Mouse (Mus musculus) layer of hippocampus, adult 9-11 months (tissue): ENCODE data around the gene Gm20388.

Source experiments
- DNase-seq: peaks from one replicate; pipeline ENCODE4 v3.0.0; 2022

Gm20388 gene

GRCm38 (mm10) chr8:122816965-122817364 lies 2906.3 kb downstream of the Gm20388 start:
- no peak for DNase-seq

DNA sequence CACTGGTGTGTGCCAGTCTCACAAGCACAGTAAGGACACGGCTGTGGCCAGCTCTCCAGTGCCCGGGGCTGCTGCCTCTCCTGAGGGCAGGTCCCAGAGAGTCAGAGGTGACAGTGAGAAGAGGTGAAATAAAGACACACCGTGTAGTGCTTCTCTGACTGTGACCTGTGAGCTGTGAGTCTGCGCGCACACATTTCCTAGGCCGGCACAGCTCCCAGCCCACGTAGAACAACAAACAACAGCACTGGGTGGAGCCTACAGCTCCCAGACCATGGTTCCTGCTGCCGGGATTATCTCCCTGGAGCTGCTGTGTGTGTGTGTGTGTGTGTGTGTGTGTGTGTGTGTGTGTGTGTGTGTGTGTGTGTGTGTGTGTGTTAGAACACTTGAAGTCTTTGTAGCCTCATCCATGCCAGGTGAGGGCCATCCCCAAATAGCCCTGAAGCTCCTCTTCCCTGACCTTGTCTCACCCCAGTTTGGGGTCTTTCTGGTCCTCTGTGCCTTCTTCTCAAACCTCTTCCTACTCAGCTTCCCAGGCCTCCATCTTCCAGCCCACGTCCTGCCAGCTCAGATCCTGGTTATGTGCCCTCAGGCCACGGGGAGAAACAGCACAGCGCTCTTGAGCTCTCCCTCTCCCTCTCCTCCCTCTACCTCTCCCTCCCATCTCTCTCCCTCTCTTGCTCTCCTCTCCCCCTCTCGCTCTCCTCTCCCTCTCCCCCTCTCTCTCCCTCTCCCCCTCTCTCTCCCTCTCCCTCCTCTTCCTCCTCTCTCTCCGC lies 2907.3 kb downstream of the Gm20388 start:
- DNase-seq, result no peak

- DNase-seq, result no peak
Observed at GRCm38 (mm10) chr8:122819776-122820175, 2909.1 kb downstream of the Gm20388 start.

DNA sequence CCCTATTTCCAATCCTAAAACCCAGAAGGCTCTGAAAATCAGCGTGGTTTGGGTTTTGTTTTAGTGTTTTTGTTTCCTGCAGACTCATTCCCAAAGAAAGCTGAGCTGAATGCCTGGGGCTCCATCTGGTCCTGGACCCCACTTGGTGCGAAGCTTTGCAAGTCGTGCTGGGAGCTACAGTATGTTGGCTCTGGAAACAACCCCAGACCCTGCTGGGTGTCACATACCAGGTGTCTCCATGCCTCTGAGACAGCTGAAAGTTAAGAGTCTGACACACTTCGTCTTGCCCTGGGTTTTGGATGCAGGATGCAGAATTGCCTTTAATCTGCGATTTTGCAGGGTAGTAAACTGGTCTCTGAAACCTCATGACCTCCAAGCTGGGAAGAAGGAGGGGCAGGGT lies 2913.9 kb downstream of the Gm20388 start:
- no peak for DNase-seq

- DNase-seq, result no peak
Observed at GRCm38 (mm10) chr8:122824986-122825385, 2914.3 kb downstream of the Gm20388 start.

GRCm38 (mm10) chr8:122825408-122825807 lies 2914.8 kb downstream of the Gm20388 start:
- no peak for DNase-seq

GRCm38 (mm10) chr8:122829396-122829795 lies 2918.8 kb downstream of the Gm20388 start:
- DNase-seq, result no peak

GRCm38 (mm10) chr8:122830349-122831061 lies 2919.9 kb downstream of the Gm20388 start:
- DNase-seq, result peak; percentile 81

DNA sequence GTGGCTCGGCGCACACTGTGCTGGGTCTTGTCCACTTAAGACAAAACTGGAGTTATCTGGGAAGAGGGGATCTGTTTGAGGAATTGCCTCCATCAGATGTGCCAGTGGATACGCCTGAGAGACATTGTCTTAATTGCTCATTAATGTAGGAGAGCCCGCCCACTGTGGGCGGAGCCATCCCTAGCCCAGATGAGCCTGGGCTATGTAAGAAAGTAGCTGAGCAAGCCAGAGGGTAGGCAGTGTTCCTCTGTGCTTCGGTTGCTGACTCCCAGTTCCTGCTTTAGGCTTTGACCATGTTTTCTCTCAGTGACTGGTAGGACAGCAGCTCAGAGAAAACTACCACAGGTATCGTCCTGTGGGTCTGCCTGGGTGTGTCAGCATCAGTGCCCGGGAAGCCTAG lies 2923.8 kb downstream of the Gm20388 start:
- no peak for DNase-seq

GRCm38 (mm10) chr8:122834971-122835370 lies 2924.3 kb downstream of the Gm20388 start:
- peak; percentile 56 for DNase-seq

- DNase-seq, result no peak
Observed at GRCm38 (mm10) chr8:122836199-122836598, 2925.6 kb downstream of the Gm20388 start.

GRCm38 (mm10) chr8:122836696-122837095 lies 2926.1 kb downstream of the Gm20388 start:
- no peak for DNase-seq

DNA sequence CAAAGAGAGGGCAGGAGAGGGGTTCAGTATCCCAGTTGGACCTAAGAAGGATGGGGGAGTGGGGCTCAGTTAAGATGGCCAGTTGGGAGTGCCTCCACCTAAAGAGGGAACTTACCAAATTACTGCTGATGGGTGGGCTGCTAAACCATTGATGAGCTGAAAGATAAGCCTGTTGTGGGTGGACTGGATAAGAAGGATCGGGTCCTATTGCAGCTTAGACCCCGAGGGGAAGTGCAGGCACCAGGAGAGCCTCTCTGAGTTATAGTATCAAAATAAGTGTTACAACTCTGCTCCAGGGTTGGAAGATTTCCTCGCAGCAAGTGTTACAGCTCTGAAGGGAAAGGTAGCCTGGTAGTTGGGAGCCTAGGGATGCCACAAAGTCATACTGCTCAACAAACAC lies 2933.5 kb downstream of the Gm20388 start:
- DNase-seq, result no peak

GRCm38 (mm10) chr8:122845662-122846061 lies 2935.0 kb downstream of the Gm20388 start:
- DNase-seq, result no peak

GRCm38 (mm10) chr8:122847829-122848561 lies 2937.4 kb downstream of the Gm20388 start, which contains the start of gene Cdh15:
Cdh15 (plus strand) TSS chr8:122847966.
- peak; percentile 42 for DNase-seq

GRCm38 (mm10) chr8:122849152-122849910 lies 2938.7 kb downstream of the Gm20388 start:
- DNase-seq, result no peak

DNA sequence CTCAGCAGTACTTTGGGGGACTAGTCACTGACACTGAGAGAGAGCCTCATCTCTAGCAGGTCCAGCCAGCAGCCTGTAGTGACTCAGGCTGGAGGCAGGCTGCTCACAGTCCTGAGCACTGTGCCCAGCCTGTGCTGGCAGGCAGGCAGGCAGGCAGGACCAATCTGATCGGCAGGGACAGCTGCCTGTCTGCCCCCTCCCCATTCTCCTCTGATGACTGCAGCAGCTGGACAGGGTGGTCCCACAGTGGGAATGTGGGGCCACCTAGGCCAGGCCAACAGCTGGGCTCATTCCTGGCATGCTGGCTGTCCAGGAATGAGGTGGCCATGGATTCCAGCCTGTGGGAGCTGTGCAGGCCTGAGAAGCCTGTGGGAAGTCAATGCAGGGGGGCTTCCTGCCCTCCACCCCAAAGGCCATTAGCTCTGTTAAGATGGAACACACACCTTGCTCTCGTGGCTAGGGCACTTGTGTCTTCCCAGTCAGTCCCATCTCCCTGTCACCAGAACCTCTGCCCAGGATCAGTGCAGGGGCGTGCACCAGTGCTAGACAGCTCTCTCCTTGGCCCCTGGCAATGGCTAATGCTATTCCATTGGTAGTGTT lies 2940.1 kb downstream of the Gm20388 start:
- DNase-seq, result no peak

DNA sequence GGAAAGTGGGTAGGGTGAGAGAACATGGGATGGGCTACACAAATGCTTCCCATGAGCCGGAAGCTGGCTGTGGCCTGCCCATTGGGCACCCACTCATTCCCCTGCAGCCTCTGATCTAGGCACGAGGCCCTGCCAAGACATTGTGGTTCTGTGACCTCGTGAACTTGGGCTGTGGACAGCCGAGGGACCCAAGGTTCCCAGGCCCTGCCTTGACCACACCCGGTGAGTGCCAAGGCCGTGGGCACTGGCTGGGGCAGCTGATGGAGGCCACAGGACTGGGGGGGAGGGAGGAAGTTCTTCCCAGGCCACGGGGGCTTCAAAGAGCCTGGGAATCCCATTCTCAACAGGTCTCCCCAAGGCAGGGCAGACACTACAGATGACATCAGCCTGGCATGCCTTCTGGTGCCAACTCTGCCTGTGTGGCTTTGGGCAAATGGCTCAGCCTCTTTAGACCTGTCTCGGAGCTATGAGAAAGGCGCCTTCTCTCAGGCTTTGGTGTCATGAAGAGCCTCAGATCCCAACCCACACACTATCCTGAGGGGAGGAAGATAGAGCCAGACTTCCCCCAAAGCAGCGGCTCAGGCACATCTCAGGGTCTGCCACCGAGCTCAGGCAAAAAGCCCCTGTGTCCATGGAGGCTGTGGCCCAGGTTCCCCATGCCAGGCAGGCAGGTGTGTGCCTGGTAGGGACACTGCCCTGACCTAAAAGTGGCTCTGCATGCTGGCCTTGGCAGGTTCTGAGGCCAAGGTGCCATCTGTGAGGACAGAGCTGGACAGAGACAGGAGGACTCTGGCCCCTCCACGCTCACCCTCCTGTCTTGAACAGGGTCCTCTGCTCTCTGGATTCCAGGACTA lies 2941.3 kb downstream of the Gm20388 start:
- DNase-seq, result no peak

- no peak for DNase-seq
Observed at GRCm38 (mm10) chr8:122852546-122852905, 2941.9 kb downstream of the Gm20388 start.

DNA sequence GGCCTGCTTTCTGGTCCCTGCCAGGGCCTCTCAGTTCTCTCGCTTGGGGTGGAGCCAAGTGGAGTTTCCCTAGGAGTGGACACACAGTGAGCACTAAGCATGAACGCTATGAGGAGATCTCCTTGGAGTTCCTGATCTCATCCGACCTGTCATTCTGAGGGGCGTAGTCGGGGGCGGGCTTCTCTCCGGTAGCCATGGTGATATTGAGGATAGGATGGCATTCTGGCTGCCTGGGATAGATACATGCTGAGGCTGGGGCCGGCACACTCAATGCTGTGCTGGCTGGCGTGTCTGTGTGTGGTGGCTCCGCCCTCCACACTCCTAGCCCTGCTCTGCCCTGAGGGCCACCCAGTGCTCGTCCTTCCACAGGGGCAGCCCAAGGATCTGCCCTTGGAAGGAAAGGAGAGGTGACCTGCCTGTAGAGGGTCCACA lies 2942.7 kb downstream of the Gm20388 start:
- peak; percentile 48 for DNase-seq

- DNase-seq, result no peak
Observed at GRCm38 (mm10) chr8:122854388-122854787, 2943.7 kb downstream of the Gm20388 start.
